Mouse (Mus musculus): ENCODE measurements at regions not wholly inside any gene's neighbourhood (a gene's known extent, or its start where the extent isn't known, plus 50 kb on each side); places are given as distances from the start of the nearest gene placed in this dataset.

DNA sequence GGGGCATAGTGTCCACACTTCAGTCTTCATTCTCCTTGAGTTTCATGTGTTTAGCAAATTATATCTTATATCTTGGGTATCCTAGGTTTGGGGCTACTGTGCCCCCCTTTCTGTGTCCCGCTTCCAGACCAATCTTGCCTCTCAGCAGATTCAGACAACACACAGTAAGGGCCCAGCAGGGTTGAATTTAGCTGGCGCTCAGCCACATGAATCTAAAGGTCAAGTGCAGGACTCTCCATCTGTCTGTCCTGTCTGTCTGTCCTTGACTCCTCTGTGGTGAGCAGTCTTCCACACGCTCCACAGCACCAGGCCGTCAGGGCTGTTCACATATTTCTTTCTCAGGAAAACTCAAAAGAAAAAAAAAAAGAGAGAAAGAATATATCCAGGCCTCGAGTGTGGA lies 255.5 kb upstream of the Kdm8 start:
- intact Hi-C loops (cut with DNase I) = loop anchor here (10.0 kb wide), 1 partner anchor 804 kb away; no protein-coding TSS in a partner anchor

DNA sequence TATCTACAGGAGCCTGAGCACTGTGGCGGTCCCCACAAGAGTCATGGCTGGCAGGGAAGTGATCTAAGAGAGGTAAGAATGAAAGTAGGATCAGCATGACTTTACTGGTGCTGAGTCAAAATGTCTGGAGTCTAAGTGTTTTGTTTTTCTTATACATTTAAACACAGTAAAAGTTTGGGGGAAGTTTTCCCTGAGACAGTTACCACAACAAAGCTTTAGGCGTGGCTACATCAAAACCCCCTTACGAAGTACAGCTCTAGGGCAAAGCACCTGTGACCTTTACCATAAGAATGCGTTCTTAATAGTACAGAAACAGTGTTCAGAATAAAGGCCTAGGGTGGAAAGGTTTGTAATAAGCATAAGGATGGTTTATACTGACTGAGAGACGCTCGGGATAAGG lies 254.4 kb upstream of the Kdm8 start:
- DNase-seq (ENCODE audit: low spot score in 2 of 2) = no peak
- intact Hi-C loops (cut with DNase I) = no loop called here

More for the DNA sequence above, 255.5 kb upstream of the Kdm8 start:
- DNase-seq (ENCODE audit: low spot score in 2 of 2) = no peak

DNA sequence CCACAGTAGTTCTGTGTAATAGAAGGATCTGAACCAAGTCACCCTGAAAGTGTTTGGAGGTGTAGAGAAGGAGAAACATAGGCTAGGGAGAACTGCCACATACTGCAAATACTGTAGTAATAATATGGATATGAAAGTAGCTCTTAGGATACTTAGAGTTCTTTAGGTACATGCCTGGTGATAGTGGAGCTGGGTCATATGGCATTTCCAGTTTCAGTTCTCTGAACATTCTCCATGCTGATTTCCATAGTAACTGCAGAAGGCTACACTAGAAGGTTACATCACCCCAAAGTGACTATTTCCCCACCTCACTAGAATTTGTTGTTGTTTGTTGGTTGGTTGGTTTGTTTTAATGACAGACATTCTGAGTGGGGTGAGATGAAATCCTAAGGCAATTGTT lies 253.2 kb upstream of the Kdm8 start:
- no peak for DNase-seq (ENCODE audit: low spot score in 2 of 2)
- intact Hi-C loops (cut with DNase I) = no loop called here

DNA sequence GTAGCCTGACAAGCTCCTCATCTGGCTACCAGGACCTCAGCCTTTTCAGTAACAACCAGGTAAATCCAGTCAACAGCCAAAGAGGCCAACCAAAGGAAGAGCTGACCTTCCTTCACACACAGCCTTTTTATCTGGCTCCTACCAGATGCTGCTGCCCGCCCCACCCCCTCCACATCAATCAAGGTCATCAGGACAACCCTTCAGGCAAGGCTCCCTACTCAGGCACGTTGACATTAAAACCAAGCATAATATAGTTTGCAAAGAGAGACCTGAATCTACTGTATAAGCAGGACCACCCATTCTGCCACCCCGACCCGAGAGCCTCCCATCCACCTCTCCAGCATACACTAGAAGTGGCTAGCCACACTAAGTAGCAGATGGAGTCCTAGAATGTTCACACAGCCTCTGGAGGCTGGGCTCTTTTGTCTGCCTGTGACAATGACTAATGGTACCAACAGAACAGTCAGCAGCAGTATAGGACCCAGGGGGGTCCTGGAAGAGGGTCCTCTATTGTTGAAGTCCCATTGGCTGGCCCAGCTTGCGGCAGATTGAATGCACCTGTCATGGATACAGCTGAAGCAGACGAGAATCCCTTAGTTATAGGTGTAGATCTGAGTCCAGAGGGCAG lies 233.0 kb upstream of the Kdm8 start:
- intact Hi-C loops (cut with DNase I) = no loop called here

DNA sequence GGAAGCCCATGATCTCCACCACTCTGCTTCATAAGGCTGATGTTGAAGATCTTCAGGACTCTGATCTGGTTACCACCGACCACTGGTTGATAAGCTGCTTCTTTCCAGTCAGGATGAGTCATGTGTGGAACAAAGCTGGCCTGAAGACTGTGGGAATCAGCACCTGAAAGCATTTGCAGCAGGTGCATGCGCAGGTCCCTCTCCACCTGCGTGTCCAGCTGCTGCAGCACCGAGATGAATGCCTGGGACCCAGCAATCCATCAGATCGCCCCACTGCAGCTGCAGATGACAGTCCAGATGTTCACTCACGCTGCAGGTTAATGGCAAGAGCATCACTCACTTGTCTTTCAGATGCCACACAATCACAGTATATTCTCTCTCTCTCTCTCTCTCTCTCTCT lies 230.4 kb upstream of the Kdm8 start:
- DNase-seq (ENCODE audit: low spot score in 2 of 2) = no peak
- intact Hi-C loops (cut with DNase I) = no loop called here

More for the DNA sequence above, 233.0 kb upstream of the Kdm8 start:
- DNase-seq (ENCODE audit: low spot score in 2 of 2) = no peak

DNA sequence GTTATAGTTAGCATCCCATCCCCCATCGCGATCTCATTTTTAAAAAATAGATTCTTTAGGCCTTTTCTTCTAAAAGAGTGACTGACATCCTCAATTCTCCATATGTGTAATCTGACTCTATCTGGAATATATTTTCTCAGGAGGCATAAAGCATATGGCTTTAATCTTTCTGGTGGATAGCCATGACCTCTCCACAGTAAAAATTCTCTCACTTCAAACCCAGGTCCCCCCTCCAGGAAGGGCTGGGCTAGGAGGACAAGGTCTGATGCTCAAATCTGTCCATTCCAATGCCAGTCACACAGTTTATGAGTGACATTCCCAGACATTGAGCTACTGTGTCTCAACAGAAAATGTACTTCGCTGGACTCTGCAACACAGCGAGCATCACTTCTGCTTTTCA lies 226.8 kb upstream of the Kdm8 start:
- DNase-seq (ENCODE audit: low spot score in 2 of 2) = no peak
- intact Hi-C loops (cut with DNase I) = no loop called here

DNA sequence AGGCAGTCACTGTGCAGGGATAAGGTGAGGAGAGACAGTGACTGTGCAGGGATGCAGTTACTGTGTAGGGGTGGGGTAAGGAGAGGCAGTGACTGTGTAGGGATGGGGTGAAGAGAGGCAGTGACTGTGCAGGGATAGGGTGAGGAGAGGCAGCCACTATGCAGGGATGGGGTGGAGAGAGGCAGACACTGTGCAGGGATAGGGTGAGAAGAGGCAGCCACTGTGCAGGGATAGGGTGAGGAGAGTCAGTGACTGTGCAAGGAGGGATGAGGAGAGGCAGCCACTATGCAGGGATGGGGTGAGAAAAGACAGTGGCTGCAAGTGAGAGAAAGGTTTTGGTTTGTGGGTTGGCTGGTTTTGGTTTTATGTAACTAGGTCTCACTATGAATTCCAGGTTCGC lies 221.8 kb upstream of the Kdm8 start:
- intact Hi-C loops (cut with DNase I) = no loop called here
- no peak for DNase-seq (ENCODE audit: low spot score in 2 of 2)

DNA sequence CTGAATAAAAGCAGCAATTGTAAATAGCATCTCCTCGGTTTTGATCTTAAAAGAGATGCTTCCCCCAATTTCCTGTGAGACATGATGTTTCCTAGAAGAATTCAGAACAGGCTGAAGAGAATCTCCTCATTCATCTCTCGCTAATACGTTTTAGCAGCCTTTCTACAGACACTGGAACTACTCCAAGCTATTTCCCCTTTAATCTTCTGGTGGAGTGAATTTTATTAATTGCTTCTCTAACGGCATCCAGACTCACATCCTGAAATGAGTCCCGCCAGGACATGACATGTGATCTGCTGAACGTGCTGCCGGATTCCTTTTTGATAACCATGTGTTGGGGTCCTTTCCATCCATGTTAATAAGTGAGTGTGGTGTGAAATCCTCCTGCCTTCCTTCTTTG lies 209.6 kb upstream of the Kdm8 start:
- no peak for DNase-seq (ENCODE audit: low spot score in 2 of 2)

DNA sequence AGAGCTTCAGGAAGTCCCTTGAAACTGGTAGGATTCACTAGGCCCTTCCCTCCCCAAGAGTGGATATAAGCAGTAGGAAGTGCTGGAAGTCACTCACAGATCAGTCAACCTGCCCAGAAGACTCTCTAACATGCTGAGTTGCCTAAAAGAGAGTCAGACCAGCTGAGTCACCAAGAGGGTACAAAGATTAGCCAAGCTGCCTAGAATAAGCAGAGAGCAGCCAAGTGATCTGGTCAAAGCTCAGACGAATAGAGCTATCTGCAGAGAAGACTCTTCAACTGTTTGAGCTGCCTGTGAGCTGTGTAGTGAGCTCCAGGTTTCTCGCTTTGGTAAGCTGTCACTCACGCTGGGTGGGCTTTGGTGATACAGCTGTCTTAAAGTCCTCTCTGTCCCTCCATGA lies 207.4 kb upstream of the Kdm8 start:
- intact Hi-C loops (cut with DNase I) = no loop called here
- no peak for DNase-seq (ENCODE audit: low spot score in 2 of 2)

More for the DNA sequence above, 209.6 kb upstream of the Kdm8 start:
- intact Hi-C loops (cut with DNase I) = no loop called here

DNA sequence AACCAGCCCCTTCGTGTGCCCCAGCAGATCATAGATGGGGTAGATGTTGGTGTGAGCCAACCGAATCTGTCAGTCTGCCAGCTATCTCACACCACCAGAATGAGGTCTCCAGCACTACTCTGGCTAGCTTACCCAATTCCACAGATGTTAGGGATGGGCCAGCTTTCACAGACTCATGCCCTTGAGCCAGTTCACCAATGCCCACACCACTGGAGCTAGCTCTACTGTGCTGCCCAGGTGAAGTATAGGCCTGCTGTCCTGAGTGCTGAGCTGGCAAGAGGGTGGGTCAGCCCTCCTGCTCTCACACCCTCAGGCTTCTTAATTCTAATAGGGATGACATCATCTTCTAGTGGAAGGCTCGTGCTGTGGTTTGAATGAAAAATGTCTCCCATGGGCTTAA lies 201.5 kb upstream of the Kdm8 start:
- no peak for DNase-seq (ENCODE audit: low spot score in 2 of 2)
- intact Hi-C loops (cut with DNase I) = no loop called here

DNA sequence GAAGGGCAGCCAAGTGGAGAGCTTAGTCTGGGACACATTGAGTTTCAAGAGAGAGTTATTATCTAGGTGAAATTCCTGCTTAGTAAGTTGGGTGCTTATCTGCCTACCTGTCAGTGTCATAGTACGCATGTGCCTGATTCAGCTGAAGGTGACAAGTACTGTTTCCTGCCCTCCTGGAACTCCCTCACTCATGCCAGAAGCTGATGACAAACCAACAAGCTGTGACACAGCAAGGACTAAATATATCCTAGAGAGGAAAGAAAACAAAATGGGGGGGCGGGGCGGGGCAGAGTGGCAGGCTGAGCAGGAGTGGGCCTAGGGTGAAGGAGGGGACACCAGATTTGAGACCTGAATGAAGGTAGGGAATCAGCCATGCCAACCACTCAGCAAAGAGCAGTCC lies 196.1 kb upstream of the Kdm8 start:
- intact Hi-C loops (cut with DNase I) = no loop called here
- no peak for DNase-seq (ENCODE audit: low spot score in 2 of 2)

DNA sequence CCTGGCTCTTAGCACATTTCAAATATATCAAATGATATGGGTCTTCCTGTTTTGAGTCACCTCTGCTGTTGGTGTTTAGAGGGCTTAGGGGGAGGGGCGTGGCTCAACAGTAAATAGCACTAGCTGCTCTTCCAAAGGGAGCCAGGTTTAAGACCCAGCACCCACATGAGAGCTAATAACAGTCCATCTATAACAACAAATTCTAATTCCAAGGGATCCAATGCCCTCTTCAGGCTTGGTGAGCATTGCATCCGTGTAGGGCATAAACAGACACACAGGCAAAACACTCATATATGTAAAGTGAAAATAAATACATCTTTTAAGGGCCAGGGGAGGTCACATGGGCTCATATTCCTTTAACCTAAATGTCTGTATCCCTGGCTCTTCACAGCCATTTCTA lies 194.1 kb upstream of the Kdm8 start:
- DNase-seq (ENCODE audit: low spot score in 2 of 2) = no peak
- intact Hi-C loops (cut with DNase I) = no loop called here

DNA sequence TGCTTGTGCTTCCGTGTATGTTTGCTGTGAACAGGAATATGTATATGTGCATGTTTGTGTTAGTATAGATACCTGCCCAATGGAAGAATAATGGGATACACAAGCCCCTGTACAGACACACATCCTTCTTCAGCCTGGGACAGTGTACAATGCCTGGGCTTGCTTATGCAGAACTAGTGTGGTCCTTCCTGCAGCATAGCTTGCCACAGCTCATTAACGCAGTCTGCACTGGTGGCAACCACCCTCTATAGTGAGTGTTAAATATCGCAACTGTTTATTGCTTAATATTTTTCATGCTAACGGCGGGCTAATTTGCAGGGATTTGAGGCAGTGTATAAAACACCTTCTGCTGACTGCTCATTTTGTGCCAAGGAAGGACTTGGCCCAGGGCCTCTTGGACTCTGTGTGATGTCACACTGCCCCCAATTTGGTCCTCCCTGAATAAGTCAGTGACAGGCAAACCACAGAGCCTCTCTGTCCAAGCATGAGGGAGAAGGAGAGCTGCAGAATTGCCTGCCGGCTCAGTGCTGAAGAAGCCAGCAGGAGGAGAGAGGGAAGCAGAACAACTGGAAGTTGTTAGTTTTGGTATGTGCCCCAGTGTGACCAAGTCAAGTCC lies 193.4 kb upstream of the Kdm8 start:
- no peak for DNase-seq (ENCODE audit: low spot score in 2 of 2)
- intact Hi-C loops (cut with DNase I) = no loop called here

DNA sequence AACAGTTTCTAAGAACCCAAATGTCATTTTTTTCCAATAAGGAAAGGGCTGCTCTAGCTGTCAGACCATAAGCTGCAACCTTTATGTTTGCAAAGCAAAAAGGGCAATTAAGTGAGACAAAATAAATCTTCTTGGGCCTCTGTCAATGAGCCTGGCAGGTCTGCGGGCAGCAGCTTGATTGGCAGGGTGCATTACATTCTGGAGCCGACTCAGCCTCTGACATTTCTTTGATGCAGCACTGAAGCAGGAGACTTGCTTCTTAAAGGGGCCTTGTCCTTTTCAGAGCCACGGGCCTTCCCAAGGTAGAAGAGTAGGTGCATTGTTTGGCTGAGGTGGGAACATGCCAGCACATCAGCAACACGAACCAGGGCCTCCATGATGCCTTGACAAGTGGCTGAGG lies 190.2 kb upstream of the Kdm8 start:
- intact Hi-C loops (cut with DNase I) = no loop called here
- no peak for DNase-seq (ENCODE audit: low spot score in 2 of 2)

DNA sequence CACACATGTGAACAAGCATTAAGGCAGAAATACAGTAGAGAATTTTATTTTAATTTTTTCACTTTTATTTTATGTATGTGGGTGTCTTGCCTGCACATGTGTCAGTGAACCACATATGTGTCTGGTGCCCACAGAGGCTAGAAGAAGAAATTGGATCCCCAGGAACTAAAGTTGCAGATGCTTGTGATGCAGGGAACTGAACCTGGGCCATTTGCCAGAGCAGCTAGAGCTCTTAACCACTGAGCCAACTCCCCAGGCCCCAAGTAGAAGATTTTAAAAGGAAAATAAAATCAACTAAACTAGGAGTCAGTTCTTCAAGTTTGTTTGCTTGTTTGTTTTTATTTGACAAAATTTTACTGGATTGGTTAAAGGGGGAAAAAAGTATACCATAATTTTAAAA lies 185.5 kb upstream of the Kdm8 start:
- intact Hi-C loops (cut with DNase I) = no loop called here
- DNase-seq (ENCODE audit: low spot score in 2 of 2) = peak in 1 of 2 experiments; percentile 9

DNA sequence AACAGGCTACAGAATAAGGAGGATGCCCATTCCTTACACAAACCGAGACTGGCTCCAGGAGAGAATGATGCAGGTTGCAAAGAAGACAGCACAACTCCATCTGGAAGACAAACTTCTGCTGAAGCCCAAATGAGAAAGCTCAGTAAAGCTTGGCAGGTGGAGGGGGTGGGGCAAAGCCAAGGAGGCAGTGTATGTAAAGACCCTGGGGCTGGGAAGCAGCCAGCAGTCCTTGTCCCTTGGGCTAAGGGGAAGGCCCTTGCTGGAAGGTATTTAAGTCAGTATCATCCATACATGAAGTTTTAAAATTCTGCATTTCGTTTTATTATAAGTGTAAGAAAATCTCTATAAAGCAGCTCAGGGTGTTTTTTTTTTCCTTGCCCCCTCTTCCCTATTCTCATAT lies 182.3 kb upstream of the Kdm8 start:
- no peak for DNase-seq (ENCODE audit: low spot score in 2 of 2)
- intact Hi-C loops (cut with DNase I) = no loop called here

DNA sequence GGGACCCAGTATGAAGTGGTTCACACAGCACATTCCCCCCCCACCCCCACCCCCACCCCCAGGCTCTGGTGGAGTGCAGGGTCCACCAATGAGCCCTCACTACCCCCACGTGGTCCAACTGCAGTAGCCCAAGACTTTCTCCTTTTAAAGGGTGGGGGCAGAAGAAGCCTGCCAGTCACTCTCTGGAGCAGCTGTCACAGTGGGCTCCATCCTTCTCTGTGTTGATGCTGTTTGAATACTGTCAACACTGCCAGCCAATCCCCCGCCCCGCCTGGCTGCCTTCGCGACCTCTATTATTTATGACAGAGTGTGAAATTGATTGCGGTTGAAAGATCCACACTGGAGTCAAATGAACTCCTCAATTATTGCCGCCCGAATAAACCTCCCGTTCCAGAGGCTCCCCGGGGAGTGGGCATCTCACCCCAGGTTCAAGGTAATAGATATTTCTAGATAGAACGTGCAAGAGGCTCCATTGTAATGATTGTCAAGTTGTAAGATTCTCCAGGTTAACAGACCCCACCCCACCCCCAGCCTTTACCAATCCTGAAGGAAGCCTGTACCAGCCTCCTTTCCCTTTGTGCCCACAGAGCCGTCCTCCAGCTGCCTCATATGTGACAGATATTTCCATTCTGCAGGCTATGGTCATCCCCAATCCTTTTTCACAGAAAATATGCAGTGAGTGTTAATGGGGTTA lies 181.7 kb upstream of the Kdm8 start:
- intact Hi-C loops (cut with DNase I) = no loop called here
- no peak for DNase-seq (ENCODE audit: low spot score in 2 of 2)

DNA sequence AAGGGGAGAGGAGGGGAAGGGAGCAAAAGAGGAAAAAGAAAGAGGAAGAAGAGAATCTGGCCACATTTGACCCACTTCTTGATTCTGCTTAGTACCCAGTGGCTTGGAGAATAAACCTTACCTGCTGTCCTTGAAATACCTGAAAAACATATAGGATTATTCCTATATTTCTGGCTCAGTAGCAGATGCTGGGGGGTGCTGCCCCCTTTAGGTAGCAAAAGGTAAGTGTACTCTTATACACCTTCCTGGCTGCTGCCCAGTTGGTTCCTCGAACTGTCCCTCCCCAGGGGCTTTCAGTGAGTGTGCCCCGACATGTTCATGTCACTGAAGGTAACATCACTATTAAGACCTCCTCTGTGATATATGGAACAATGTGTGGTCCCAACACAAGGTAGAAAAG lies 180.7 kb upstream of the Kdm8 start:
- no peak for DNase-seq (ENCODE audit: low spot score in 2 of 2)
- intact Hi-C loops (cut with DNase I) = no loop called here

DNA sequence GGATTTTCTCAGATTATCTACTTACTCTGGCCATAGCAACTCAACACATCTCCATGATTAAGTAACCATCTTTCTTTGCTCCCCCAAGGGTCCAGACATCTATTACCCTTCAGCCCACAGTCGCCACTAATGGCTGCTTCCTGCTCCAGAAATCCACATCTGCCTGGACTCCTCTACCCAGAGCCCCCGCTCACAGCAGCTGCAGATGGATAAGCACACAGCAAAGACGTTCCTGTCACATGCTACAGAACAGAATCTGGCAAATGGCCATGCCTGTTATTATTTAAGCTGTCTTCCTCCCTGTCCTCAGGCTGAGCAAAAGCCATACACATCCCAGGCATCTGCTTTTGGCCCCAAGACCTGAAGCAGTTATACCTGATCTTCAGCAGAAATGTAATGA lies 173.8 kb upstream of the Kdm8 start:
- no peak for DNase-seq (ENCODE audit: low spot score in 2 of 2)
- intact Hi-C loops (cut with DNase I) = no loop called here

DNA sequence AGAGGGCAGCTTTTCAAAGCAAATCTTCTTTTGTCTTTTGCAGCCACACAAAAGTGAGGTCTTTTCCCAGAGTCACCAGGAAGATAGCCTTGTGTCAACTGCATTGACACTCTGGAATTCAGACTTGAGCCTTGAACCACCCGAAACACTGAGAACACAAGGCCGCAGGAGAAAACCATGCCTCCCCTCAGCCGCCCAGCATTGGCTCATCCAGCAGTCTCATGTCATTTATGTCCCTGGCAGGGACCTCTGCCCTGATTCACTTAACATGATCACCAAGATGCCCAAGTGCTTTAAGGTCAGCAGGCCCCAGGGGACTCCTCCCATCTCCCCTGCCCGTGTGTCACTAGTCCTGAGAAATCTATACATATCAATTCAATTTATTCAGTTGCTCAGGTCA lies 173.1 kb upstream of the Kdm8 start:
- intact Hi-C loops (cut with DNase I) = no loop called here
- no peak for DNase-seq (ENCODE audit: low spot score in 2 of 2)

DNA sequence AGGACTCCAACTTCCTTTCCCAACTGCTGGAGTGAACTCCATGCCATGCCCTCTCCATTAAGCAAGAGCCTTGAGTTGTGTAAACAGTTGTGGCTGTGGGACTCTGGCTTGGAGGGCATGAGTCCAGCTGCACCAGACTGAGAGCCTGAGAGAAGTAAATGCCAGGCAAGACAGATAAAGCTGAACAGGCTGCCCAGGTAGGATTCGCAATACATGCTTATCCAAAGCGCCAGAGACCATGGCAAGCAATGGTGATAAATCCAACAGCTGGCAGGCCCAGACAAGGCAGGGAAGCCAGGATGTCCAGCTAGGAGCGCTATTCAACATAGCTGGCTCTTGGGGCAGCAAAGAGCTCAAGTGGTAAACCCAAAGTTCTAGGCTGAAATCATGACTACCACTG lies 163.1 kb upstream of the Kdm8 start:
- no peak for DNase-seq (ENCODE audit: low spot score in 2 of 2)
- intact Hi-C loops (cut with DNase I) = no loop called here

Data from left cerebral cortex, postnatal 25 days (tissue).